Comparison of ENCODE assay signal across 9 mouse cellular contexts in the genomic region with DNA sequence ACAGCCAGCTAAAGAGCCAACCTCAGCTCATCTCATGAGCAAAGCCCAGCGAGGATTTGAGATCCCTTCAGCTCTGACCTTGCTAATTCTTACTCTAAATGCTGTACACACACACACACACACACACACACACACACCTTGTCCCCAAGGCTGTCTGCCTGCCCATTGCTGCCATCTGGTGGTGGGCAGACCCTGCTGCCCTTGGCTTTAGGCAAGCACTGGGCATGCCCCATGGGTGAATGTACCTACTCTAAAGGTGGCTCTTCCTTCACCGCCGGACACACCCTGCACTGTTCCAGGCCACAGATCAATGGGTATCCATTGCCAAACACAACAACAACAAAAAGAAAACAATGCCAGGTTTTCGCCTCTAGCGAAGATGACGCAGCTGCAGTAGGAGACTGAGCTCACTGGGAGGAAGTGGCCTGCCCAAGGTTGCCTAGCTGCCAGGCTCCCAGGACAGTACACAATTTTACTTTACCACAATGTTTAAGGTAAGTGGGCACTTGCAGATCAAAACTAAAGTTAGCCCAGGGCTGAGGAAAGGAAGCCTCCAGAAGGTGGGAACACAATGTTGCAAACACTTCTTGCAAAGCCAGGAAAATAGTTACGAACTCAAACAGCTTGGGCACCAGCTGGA. TPM values are rescaled to one million over a fixed set of nuclear protein-coding genes. Genes with fewer than 3 reads are reported as not detected.
DNase-seq lines count a peak whose midpoint lies in the region; ATAC-seq and TF ChIP-seq lines count a peak whose summit lies in the region.
"Had no signal": no experiment of that assay in that cellular context is flagged by ENCODE, and none has a peak within 500 bp of the region (broad histone marks: within the 10 kb centered on the region; RNA-seq: fewer than 3 reads in every experiment).

No protein-coding gene starts in this region.

- no peaks in the 10 kb centered on the region for H3K4me1 ChIP-seq in lung, embryonic 14.5 days (ENCODE audit: insufficient read depth)

- H3K4me3 ChIP-seq in lung, embryonic 14.5 days (ENCODE audit: low read depth, low read length), result no peak overlapping the region
- H3K4me3 ChIP-seq: embryonic facial prominence, embryonic 12.5 days had no signal

- no peaks in the 10 kb centered on the region for H3K9me3 ChIP-seq in lung, embryonic 14.5 days (ENCODE audit: low read depth, low read length)
- H3K9me3 ChIP-seq: embryonic facial prominence, embryonic 12.5 days had no signal

- ATAC-seq in lung, embryonic 14.5 days (ENCODE audit: insufficient read depth), result peak; percentile 22; the same call in 1 of the 2 replicates
- ATAC-seq in neutrophil, adult 5-6 weeks (ENCODE audit: extremely low read depth, insufficient number of reproducible peaks, low FRiP score, poor library complexity, severe bottlenecking), result peak; percentile 50

- 83% methylated on average over 7 of the region's 7 CpGs for WGBS in lung, embryonic 14.5 days

- H3K9ac ChIP-seq in lung, embryonic 14.5 days, result no peak overlapping the region
- H3K9ac ChIP-seq: embryonic facial prominence, embryonic 12.5 days had no signal

- H3K4me2 ChIP-seq in lung, embryonic 14.5 days, result no peak overlapping the region
- H3K4me2 ChIP-seq: embryonic facial prominence, embryonic 12.5 days had no signal

- TF ChIP-seq CTCF in lung, embryonic 14.5 days (IDR thresholded peaks at IDR 0.05; ENCODE audit: low read depth), result peak; percentile 96

- H3K27me3 ChIP-seq in lung, embryonic 14.5 days (ENCODE audit: insufficient read depth, low read length), result no peaks in the 10 kb centered on the region
- H3K27me3 ChIP-seq: embryonic facial prominence, embryonic 12.5 days had no signal

- no peaks in the 10 kb centered on the region for H3K36me3 ChIP-seq in lung, embryonic 14.5 days (ENCODE audit: insufficient read depth)
- H3K36me3 ChIP-seq: embryonic facial prominence, embryonic 12.5 days had no signal

- DNase-seq in 3134 (ENCODE audit: extremely low read depth, insufficient read length, low spot score) (peak; percentile 32), WW6 (ENCODE audit: low read depth, low spot score) (peak; percentile 45)
- peak; percentile 73 to 87 for DNase-seq in cerebellum, postnatal 4 days (ENCODE audit: low spot score in 2 of 2)
- peak; percentile 39 to 77 for DNase-seq in gastrocnemius, postnatal 4 days (ENCODE audit: low spot score in 2 of 2)
- DNase-seq in kidney, postnatal 4 days, result peak; percentile 88 to 90
- peak; percentile 77 for DNase-seq in lung, embryonic 14.5 days
- peak; percentile 49 to 57 for DNase-seq in thymus, adult 18-20 months

- no peak overlapping the region for H3K27ac ChIP-seq in lung, embryonic 14.5 days (ENCODE audit: low read depth)
- H3K27ac ChIP-seq: embryonic facial prominence, embryonic 12.5 days had no signal

RNA-seq across cellular contexts. Expression of gene Sergef, which starts 33.1 kb away (rescaled TPM):
- total RNA-seq in gastrocnemius, postnatal 4 days (2021), result 10 to 100 TPM in 1 of 2 experiments, 1 to 10 TPM in 1; 8.7 to 10.6 TPM
- polyA plus RNA-seq in lung, embryonic 14.5 days (2014; fragmentation: Nextera tagmentation; extraction: Ambion mirVana), result 10.6 and 12.7 TPM in 2 replicates
- 13.6 and 15.3 TPM in 2 replicates for total RNA-seq in neutrophil, adult 5-6 weeks (2017)

Comparison
In these comparisons a context has a peak if more than half of its experiments do, and no peak if none do; other contexts are left out.
1. DNase-seq: peak in every context shown above with its lines; median percentile 89 in kidney, postnatal 4 days; 80 in cerebellum, postnatal 4 days; 77 in lung, embryonic 14.5 days; 58 in gastrocnemius, postnatal 4 days; 53 in thymus, adult 18-20 months; 45 in WW6; 32 in 3134.